ENCODE assay signal across 9 mouse cellular contexts in genomic region chr14:124675654-124676505, GRCm38 (mm10). TPM values are rescaled to one million over a fixed set of nuclear protein-coding genes. Genes with fewer than 3 reads are reported as not detected.
DNase-seq lines count a peak whose midpoint lies in the region; ATAC-seq and TF ChIP-seq lines count a peak whose summit lies in the region.
"Had no signal": no experiment of that assay in that cellular context is flagged by ENCODE, and none has a peak within 500 bp of the region (broad histone marks: within the 10 kb centered on the region; RNA-seq: fewer than 3 reads in every experiment).

No protein-coding gene starts in this region.

- no peak for TF ChIP-seq CTCF in lung, embryonic 14.5 days (IDR thresholded peaks at IDR 0.05; ENCODE audit: low read depth)

- no peak for TF ChIP-seq POLR2A in limb, embryonic 14.5 days (IDR thresholded peaks at IDR 0.05; ENCODE audit: borderline replicate concordance, extremely low read depth, insufficient read depth, insufficient read length)

- no peak overlapping the region for H3K9ac ChIP-seq in lung, embryonic 14.5 days
- H3K9ac ChIP-seq in embryonic facial prominence, embryonic 15.5 days: no peak overlapping the region
- H3K9ac ChIP-seq in hindbrain, embryonic 14.5 days: peak overlapping the region; percentile 67
- H3K9ac ChIP-seq in limb, embryonic 14.5 days (ENCODE audit: low read depth, low read length, severe bottlenecking): no peak overlapping the region

- peak overlapping the region; percentile 56 for H3K4me2 ChIP-seq in lung, embryonic 14.5 days
- peak overlapping the region; percentile 51 for H3K4me2 ChIP-seq in embryonic facial prominence, embryonic 15.5 days (replicated peaks)
- H3K4me2 ChIP-seq in hindbrain, embryonic 14.5 days (replicated peaks): peak overlapping the region; percentile 93
- peak overlapping the region; percentile 55 for H3K4me2 ChIP-seq in limb, embryonic 14.5 days (replicated peaks; ENCODE audit: low read depth, low read length, severe bottlenecking)

- peak overlapping the region; percentile 26; the same call in 1 of the 2 replicates for H3K4me3 ChIP-seq in lung, embryonic 14.5 days (ENCODE audit: low read depth, low read length)
- peak overlapping the region; percentile 39 for H3K4me3 ChIP-seq in embryonic facial prominence, embryonic 15.5 days (replicated peaks)
- peak overlapping the region; percentile 59 for H3K4me3 ChIP-seq in hindbrain, embryonic 14.5 days (replicated peaks; ENCODE audit: low read length)
- H3K4me3 ChIP-seq in limb, embryonic 14.5 days (replicated peaks; ENCODE audit: low read length): peak overlapping the region; percentile 29

- ATAC-seq in lung, embryonic 14.5 days (ENCODE audit: insufficient read depth): peak; percentile 23; the same call in 1 of the 2 replicates
- peak; percentile 69; the same call in 1 of the 2 replicates for ATAC-seq in embryonic facial prominence, embryonic 15.5 days (ENCODE audit: insufficient number of reproducible peaks, low FRiP score, low TSS enrichment, low read depth)
- ATAC-seq in hindbrain, embryonic 14.5 days (ENCODE audit: low FRiP score): peak; percentile 33
- no peak for ATAC-seq in limb, embryonic 14.5 days (ENCODE audit: low FRiP score, low read depth)
- ATAC-seq: Patski had no signal

- no peak overlapping the region for H3K27ac ChIP-seq in lung, embryonic 14.5 days (ENCODE audit: low read depth)
- no peak overlapping the region for H3K27ac ChIP-seq in embryonic facial prominence, embryonic 15.5 days (replicated peaks)
- H3K27ac ChIP-seq in hindbrain, embryonic 14.5 days: peak overlapping the region; percentile 76
- H3K27ac ChIP-seq in limb, embryonic 14.5 days (replicated peaks; ENCODE audit: low read depth, low read length): no peak overlapping the region

- H3K27me3 ChIP-seq in lung, embryonic 14.5 days (ENCODE audit: insufficient read depth, low read length): peaks cover 19% of the 10 kb centered on the region
- H3K27me3 ChIP-seq in embryonic facial prominence, embryonic 15.5 days: peaks cover 21% of the 10 kb centered on the region
- no peaks in the 10 kb centered on the region for H3K27me3 ChIP-seq in hindbrain, embryonic 14.5 days (ENCODE audit: control insufficient read depth, insufficient read depth, low read length)
- peaks cover 16% of the 10 kb centered on the region for H3K27me3 ChIP-seq in limb, embryonic 14.5 days (ENCODE audit: control insufficient read depth, insufficient read depth, low read length)

- peak; percentile 12 for DNase-seq in lung, embryonic 14.5 days
- no peak for DNase-seq in lung, postnatal 4 days
- peak; percentile 42 for DNase-seq in hindbrain, embryonic 14.5 days (ENCODE audit: low spot score)
- no peak for DNase-seq in limb, embryonic 14.5 days (ENCODE audit: low spot score)
- DNase-seq in right cerebral cortex, postnatal 14 days: peak; percentile 32
- no peak for DNase-seq in c-Kit-positive CD71-positive TER-119-positive erythroid progenitor cells, embryonic 14.5 days (ENCODE audit: low spot score)
- no peak for DNase-seq in ovary, adult 18-20 months (ENCODE audit: low spot score)

- H3K4me1 ChIP-seq in lung, embryonic 14.5 days (ENCODE audit: insufficient read depth): no peaks in the 10 kb centered on the region
- peaks cover 16% of the 10 kb centered on the region; the same call in 1 of the 2 replicates for H3K4me1 ChIP-seq in embryonic facial prominence, embryonic 15.5 days
- peaks cover 18% of the 10 kb centered on the region for H3K4me1 ChIP-seq in hindbrain, embryonic 14.5 days (replicated peaks; ENCODE audit: control insufficient read depth, insufficient read depth, low read length)
- H3K4me1 ChIP-seq in limb, embryonic 14.5 days (ENCODE audit: control insufficient read depth, insufficient read depth, low read length): no peaks in the 10 kb centered on the region

- H3K36me3 ChIP-seq in lung, embryonic 14.5 days (ENCODE audit: insufficient read depth): no peaks in the 10 kb centered on the region
- H3K36me3 ChIP-seq in embryonic facial prominence, embryonic 15.5 days: no peaks in the 10 kb centered on the region
- no peaks in the 10 kb centered on the region for H3K36me3 ChIP-seq in hindbrain, embryonic 14.5 days (replicated peaks; ENCODE audit: control insufficient read depth, insufficient read depth)
- no peaks in the 10 kb centered on the region for H3K36me3 ChIP-seq in limb, embryonic 14.5 days (ENCODE audit: control insufficient read depth, insufficient read depth, low read length)

- no peaks in the 10 kb centered on the region for H3K9me3 ChIP-seq in lung, embryonic 14.5 days (ENCODE audit: low read depth, low read length)
- no peaks in the 10 kb centered on the region for H3K9me3 ChIP-seq in embryonic facial prominence, embryonic 15.5 days (replicated peaks)
- H3K9me3 ChIP-seq in hindbrain, embryonic 14.5 days (ENCODE audit: control insufficient read depth, low read length): no peaks in the 10 kb centered on the region
- H3K9me3 ChIP-seq in limb, embryonic 14.5 days (ENCODE audit: control insufficient read depth, low read length): no peaks in the 10 kb centered on the region

- 17% methylated on average over 23 of the region's 23 CpGs for WGBS in lung, embryonic 14.5 days
- 19% methylated on average over 23 of the region's 23 CpGs for WGBS in embryonic facial prominence, embryonic 15.5 days
- 4% methylated on average over 23 of the region's 23 CpGs for WGBS in hindbrain, embryonic 14.5 days
- WGBS in limb, embryonic 14.5 days: 18% methylated on average over 23 of the region's 23 CpGs

RNA-seq across cellular contexts. Expression of gene Fgf14, which starts 1.0 kb away (rescaled TPM):
- polyA plus RNA-seq in lung, embryonic 14.5 days (2014; fragmentation: Nextera tagmentation; extraction: Ambion mirVana): 0.18 and 0.22 TPM in 2 replicates
- 0.83 and 1.3 TPM in 2 replicates for polyA plus RNA-seq in embryonic facial prominence, embryonic 15.5 days (2015; fragmentation: Nextera tagmentation; extraction: Ambion mirVana)
- polyA plus RNA-seq in hindbrain, embryonic 14.5 days (2014; fragmentation: Nextera tagmentation; extraction: Ambion mirVana): 38.4 and 44.4 TPM in 2 replicates
- 0.18 and 0.29 TPM in 2 replicates for polyA plus RNA-seq in limb, embryonic 14.5 days (2012; rRNA removed)
- polyA plus RNA-seq in limb, embryonic 14.5 days (2014; fragmentation: Nextera tagmentation; extraction: Ambion mirVana): 0.73 and 0.91 TPM in 2 replicates
- polyA plus RNA-seq: Patski had no signal

Comparison
In these comparisons a context has a peak if more than half of its experiments do, and no peak if none do; other contexts are left out.
1. DNase-seq: peak in lung, embryonic 14.5 days (single experiment), hindbrain, embryonic 14.5 days (single experiment) and right cerebral cortex, postnatal 14 days (single experiment); none in lung, postnatal 4 days (0 of 2), limb, embryonic 14.5 days (single experiment), c-Kit-positive CD71-positive TER-119-positive erythroid progenitor cells, embryonic 14.5 days (single experiment) and ovary, adult 18-20 months (single experiment).
2. RNA of gene Fgf14, which starts 1.0 kb away (polyA plus RNA-seq): 38.4 to 44.4 TPM in hindbrain, embryonic 14.5 days; 0.83 to 1.3 TPM in embryonic facial prominence, embryonic 15.5 days, 0.18 to 0.91 TPM in limb, embryonic 14.5 days and 0.18 to 0.22 TPM in lung, embryonic 14.5 days; every median in the first group is over 10 times any median in the second.
3. Peak in every context shown above with its lines, with median percentiles within 50 percentile points of each other: H3K4me2 ChIP-seq and H3K4me3 ChIP-seq.